Mouse (Mus musculus): Measurements from ENCODE around the gene Olfr141.

DNA sequence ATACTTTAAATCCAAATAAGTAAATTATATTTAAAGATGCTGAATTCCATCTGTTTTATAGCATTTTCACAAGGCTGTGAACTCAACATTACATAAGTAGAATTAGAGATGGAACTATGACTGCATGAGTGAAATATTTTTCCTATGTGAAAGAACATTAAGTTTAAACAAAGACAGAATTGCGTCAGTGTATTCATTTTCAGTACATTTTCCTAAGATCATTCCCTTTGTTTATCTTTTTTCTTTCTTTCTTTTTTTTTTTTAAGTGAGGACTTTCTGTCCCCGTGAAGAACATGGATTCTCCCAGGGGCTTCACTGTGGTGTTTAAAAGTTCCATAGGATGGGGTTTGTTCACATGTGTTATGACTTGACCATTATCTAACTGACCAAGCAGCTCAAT is 27.6 kb downstream of the Olfr141 start, which contains the start of gene Olfr1093:
- TF ChIP-seq POLR2A (IDR thresholded peaks at IDR 0.05; ENCODE audit: insufficient read depth, low read depth, low read length) (no peak), CTCF (IDR thresholded peaks at IDR 0.05) (no peak), EP300 (IDR thresholded peaks at IDR 0.05; ENCODE audit: insufficient read depth, low read depth, low read length) (no peak)
